Mouse (Mus musculus): ENCODE measurements around the gene Ncoa7. TPM values are rescaled to one million over a fixed set of nuclear protein-coding genes. Genes with fewer than 3 reads are reported as not detected.
"Not testable (repeated sequence)": the region's sequence is repeated elsewhere in the genome, so short reads cannot be mapped to it uniquely, and the experiment has no call there.

The Ncoa7 gene
- polyA plus RNA-seq, 3 experiments from 2014 or later, result 28.3 to 108 (median 83.7) TPM

DNA sequence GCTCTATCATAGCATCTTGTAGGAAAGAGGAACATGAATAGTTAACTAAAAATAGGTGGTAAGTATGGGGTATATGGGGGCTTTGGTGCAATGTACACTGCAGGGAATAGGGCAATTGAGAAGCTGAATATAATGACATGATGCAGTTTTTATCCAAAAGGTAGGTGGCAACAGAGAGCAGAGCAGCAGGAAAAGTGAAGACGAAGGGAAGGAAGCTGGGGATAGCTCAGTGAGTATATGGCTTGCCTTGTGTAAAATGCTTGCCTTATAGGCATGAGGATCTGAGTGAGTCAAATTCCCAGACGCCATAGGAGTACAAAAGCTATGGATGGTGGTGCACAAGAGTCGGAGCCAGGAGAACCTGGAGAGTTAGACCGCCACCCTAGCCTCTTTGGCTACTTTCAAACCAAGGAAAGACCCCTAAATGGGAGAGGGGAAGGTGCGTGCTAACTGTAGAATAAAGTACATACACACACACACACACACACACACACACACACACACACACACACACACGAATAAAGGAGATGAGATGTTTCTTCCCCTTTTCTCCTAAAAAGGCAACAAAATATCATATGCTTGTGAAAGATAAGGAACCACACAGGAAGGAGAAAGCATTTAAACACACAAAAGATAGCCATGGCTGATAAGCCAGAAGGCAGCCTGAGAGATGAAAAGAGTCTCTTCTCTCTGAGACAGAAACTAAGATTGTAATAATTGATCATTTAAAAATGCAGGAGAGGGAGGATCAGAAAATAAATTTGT, 142.4 kb downstream of the Ncoa7 start:
- ATAC-seq, result no peak

DNA sequence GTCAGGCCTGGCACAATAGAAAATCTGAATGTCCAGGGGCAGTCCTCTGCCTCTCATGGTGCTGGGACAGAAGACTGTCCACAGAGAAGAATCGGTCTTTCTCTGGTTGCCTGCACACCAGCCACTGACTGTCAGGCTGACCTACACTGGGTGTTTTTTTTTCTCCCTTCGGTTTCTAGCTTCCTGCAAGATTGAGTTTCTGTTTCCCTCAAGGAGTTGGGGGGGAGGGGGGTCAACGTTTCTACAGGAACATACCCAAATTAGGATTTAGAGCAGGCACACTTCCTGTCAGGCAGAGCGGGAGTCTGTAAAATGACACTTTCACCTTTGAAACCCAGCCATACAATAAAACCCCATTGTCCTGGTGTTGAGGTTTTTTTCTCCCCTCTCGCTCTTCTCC, 147.5 kb downstream of the Ncoa7 start:
- ATAC-seq, result peak; percentile 91

DNA sequence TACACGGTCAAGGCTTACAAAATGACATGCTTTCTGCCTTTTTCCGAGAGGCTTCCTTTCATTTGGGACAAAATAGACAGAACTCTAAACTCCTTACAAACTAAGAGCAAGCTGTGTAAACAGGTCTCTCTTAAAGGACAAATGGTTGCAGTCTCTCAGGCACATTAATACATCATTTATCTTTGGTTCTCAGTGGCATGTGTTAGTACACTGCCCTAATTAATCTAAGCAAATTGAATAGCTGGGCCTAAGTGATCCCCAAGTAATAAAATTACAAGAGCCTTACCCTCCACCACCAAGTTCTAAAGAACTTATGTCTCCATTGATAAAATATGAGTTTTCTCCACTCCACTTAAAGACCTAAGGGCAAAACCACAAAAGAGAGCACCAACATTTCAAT, 155.4 kb downstream of the Ncoa7 start:
- ATAC-seq, result no peak

DNA sequence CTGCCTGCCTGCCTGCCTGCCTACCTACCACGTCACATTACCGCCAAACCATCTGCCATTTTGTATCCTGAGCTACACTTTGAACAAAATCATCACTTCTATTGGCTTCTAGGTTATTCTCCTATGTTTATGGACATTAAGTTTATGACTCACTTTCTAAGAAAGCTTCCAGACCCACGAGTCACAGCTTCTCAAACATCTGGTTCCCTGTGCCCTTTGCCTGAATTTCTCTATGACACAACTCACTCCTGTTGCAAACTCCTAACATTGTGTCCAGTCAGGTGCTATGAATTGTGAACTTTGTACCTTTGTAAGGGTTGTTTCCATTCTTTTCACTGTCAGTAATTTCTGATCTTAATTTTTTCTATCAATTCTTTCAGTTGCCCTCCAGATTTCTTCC, 164.9 kb downstream of the Ncoa7 start:
- ATAC-seq, result no peak

DNA sequence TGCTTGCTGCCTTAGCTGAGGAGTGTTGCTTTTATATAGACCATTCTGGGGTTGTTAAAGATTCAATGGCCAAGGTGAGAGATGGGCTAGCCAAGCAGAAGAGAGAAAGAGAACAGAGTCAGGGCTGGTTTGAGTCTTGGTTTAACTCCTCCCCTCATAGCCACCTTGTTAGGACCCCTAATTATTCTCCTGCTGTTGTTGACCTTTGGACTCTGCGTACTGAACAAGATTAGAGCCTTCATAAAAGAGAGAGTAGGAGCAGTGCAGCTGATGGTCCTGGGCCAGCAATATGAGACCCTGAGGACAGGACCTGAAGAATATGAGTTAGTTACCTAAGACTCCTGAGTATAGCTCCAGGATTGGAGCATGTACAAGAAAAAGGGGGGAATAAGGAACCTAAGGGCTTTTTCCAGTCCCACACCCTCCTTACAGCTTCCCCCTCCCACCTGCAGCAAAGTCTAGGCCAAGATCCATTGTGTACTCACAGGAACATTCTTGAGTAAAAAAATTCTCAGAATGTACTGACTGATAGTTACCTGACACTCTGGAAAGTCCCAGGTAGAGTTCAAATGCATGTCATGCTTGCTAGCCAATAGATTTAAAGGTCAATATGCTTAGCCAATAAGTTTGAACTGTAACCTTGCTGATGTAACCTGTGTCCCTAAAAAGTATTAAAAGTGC, 166.5 kb downstream of the Ncoa7 start:
- ATAC-seq, result peak; percentile 53

DNA sequence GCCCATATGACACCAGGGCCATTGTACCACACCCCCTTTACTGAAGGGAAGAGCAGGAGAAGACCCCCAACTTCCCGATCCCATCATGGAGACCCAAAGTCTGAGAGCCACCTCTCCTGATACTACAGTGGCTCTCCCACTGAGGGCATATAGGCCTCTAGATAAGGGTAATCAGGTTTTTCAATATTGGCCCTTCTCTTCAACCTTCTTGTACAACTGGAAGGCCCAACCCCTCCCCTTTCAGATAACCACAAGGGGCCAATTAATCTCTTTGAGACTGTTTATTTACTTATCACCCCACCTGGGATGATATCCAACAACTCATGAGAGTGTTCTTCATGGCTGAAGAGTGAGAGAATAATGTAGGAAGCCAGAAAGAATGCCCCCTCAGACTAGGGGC, 170.4 kb downstream of the Ncoa7 start:
- no peak for ATAC-seq

DNA sequence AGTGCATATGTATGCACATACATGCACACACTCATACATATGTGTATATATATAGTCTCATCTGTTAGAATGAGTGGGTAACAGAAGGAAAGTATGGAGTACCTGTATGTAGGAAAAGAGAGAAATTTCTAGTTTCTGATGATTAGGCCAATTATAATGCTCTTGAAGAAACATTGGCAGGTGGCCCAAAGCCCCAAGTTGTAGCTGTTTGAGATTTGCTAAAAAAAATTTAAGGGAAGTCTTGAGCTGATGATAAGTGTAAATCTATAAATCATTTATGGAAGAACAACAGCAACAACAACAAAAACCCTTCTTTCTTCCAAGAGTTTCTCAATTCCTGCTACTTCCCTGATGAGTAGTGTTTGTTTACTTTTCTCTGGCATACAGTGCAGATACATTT, 173.1 kb downstream of the Ncoa7 start:
- ATAC-seq, result no peak

DNA sequence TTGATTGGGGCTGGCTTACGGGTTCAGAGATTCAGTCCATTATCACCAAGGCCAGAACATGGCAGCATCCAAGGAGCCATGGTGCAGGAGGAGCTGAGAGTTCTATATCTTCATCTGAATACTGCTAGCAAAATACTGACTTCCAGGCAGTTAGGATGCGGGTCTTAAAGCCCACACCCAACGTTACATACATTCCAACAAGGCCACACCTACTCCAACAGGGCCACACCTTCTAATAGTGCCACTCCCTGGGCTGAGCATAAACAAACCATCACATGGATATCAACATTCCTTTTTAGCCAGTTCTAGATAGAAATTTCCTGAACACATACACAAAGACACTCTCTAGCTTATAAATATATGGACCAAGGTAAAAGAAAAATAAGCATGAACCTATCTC, 173.6 kb downstream of the Ncoa7 start, which contains the start of gene Hint3:
Gene Hint3, minus strand, starts transcription at position 120 of the 400 bp plus-strand sequence.
- no peak for ATAC-seq

DNA sequence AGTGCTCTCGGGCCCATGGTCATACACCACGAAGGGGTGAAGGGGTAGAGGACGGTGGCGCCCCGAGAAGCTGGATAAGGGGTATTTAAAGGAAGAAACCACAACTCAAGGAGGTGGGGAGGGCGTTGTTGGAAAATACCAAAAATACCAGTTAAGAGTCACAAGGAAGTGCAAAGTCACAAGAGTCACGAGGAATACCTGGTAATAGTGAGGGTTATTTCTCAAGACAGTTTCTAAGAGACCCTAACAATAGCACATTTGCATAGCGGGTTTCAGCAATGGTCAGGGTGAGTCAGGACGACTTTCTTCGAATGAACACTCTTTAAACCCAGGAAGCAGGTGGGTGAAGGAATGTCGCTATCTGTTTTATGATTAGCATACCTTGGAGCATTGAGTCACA, 174.7 kb downstream of the Ncoa7 start:
- ATAC-seq, result not testable (repeated sequence)

DNA sequence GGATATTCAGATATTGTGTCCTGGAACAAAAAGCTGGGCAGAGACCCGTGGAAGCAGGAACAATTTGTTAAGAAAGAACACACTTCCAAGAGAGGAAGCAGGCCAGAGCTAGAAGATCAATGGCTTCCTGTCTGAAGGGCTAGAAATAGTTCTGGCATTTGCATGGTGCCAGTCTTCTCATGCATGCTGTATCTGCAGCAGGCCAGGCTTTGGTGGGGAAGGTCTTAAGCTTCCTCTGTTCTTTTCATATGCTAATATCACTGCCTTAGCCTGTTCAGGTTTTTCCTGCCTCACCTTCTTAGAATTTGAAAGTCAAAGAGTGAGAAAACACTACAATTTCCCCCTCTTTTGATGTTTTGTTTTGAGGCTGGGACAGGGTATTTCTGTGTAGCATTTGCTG, 175.6 kb downstream of the Ncoa7 start:
- peak; percentile 42 for ATAC-seq

DNA sequence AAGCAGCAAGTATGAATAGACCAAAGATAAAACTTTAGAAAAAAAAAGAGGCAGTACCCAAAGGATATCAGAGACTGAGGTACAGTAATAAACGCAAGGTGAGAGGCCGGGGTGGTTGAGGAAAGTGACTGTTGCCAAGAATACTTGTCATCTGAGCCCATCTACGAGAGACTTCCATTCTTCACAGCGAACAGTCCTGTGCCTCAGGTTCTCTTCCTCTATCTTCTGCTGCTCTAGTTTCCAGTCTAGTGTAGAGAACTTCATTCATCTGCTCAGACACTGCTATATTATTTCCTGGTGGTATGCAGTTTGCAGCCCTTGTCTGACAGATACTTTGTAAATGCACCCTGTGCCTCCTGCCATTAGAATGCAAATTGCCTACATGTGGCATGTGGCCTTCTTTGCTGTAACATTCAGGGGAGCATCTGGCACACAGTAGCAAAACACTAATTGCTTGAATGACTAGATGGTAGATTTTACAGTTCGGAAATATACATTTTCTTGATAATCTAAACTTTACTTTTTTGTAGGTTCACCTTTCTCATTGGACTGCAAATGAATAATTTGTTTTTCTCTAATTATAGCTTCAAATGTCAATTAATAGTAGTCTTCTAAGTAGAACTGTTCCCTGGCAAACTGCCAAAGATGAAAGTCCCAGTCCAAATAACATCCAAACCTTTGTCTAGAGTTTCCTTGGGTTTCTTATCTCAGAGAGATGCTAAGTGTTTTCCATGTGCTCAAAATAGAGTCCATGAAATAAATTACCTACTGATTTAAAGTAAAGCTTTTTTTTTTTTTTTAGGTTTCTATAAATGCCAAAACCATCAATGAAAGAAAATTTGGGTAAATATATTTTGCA, 178.7 kb downstream of the Ncoa7 start:
- no peak for ATAC-seq

DNA sequence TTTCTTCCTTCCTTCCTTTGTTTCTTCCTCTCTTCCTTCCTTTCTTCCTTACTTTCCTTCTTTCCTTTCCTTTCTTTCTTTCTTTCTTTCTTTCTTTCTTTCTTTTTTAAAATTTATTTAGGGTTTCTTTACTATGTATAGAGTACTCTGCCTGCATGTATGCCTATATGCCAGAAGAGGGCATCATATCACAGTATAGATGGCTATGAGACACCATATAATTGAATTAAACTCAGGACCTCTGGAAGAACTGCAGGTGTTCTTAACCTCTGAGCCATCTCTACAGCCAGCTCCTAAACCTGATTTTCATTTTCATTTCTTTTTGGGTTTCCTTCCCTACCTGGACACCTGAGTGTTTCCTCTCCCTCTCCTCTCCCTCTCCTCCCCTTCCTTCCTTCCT, 180.2 kb downstream of the Ncoa7 start:
- peak; percentile 22 for ATAC-seq

DNA sequence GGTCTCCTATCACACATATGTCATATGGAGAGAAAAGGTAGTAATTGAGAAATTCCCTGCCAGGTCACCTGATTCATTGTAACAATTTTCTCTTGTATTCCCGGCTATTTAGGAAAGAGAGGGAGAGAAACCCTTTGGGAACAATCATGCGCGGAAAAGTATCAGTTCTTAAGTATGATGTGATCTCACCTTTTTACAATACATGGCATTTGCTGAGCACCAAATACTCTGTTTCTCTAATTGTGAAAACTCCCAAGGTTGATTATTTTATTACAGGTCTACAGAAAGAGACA, 184.3 kb downstream of the Ncoa7 start:
- ATAC-seq, result no peak

DNA sequence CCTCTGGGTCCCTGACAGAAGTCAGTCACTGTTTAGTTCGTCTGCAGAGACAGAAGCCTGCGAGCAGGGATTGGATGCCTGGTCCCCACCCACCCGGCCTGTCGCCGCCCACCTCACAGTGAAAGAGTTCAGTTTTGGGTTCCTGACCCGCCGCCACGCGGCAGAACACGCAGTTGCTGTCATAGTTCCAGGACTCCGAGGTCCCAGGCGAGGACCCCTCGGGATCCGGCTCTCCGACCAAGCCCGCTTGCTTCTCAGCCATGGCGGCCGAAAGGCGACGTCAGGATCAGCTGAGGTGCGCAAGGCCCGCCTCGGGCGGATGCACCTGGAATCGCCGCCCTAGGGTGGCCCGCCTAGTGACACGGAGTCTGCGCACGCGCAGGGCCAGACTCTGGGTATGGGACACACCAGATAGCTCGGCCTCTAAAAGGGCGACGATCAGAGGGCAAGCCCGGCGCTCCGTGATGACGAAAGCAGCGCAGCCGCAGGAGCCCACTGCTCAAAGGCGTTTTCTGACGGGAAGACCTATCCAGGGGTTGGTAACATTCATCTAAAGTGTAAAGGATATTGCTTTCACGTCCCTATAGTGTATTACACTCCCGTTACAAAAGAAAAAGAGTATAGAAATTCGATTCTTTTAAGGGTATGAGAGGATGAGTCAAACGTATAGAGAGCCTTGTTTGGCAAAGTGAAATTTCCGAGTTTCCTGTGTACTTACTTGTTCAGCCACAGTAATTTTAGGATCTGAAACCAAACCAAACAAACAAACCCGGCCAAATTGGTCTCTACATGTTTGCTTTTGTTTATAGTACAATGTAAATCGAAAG, 184.8 kb downstream of the Ncoa7 start:
- ATAC-seq, result peak; percentile 91

DNA sequence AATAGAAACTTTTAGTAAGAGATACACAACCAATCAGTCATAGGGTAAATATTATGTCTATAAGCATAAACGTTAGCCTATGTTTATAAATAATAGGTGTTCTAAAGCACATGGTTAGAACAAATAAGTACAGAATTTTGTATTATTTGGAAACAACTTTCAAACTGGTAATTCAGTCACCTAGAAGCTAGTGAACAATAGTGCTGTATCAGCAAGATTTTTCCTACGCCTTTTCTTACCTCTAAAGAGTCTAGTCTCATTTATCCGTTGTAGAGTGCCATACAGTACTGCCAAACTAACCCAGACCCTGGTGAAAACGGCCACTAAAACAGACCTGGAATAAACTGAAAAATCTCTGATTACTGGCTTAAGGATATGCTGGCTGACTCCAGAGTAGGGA, 190.1 kb downstream of the Ncoa7 start:
- ATAC-seq, result no peak

DNA sequence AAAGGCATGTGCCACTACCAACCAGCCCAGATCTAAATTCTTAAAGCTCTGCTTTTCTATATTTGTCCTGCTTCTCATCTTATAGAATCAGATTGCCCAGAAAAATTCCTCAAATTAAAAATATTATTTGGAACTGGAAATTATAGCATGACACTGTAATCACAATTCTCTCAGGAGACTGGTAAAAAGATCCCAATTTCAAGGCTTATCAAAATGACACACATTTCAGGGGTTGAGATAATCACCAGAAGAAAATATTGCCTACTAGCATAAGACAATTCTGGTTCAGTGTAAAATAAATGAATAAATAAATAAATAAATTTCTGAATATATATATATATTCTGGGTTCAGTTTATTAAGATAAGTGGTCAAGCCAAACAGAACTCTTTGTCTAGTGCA, 193.5 kb downstream of the Ncoa7 start:
- no peak for ATAC-seq

DNA sequence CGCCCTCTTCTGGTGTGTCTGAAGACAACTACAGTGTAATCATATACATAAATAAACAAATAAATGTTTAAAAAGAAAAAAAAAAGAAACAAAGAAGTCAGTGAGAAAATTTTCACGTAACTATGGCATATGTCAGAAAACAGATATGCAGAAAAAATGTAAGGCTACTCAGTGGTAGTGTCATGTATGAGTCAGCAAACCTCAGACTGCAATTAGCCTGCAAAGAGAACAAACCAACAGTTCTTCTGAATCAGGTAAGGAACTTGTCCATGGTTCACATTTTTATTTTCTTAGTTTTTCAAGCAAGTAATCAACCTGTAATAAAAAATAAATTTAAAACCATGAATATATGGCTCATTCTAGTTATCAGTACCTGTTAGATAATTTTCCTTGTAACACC, 195.0 kb downstream of the Ncoa7 start:
- ATAC-seq, result no peak

DNA sequence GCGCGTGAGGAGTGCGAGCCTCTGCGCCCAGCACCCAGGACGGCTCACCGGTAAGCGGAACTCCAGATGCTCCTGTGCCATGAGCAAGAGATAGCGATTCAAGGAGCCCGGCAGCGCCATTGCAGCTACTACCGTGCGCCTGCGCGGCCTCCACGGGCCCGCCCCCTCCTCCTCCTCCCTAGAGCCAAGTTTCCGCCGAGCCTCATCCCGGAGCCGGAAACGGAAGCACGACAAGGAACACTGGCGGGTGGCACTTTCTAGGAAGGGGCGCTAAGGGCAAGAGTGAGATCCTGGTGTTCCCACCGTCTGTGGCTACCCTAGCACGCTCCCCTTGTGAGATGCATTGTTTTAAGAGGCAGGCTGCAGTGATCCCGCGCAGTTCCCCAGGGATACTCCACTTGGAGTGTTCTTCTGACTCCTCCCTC, 202.6 kb downstream of the Ncoa7 start, which contains the start of gene Trmt11:
Gene Trmt11, minus strand, starts transcription at position 208 of the 425 bp plus-strand sequence.
- peak; percentile 92 for ATAC-seq

DNA sequence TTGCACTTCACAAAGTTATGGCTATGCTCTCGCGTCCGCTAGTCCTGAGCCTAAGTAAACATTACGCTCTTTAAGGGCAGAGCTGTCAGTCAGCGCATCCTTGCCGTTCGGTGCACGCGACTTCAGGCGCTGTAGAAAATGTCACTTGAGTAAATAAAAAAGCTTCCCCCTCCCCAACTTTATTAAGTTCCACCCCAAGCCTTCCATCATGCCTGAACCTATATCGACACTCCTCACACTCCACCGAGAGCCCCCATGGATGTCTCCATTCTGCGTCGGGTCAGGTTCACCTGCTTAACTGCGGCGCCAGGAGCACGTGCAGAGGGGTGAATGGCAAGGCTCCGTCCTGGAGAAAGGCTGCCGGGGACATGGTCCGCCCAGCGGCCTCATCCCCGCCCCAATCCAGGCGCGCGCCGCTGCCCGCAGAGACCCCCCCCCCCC, 203.0 kb downstream of the Ncoa7 start:
- peak; percentile 38 for ATAC-seq

DNA sequence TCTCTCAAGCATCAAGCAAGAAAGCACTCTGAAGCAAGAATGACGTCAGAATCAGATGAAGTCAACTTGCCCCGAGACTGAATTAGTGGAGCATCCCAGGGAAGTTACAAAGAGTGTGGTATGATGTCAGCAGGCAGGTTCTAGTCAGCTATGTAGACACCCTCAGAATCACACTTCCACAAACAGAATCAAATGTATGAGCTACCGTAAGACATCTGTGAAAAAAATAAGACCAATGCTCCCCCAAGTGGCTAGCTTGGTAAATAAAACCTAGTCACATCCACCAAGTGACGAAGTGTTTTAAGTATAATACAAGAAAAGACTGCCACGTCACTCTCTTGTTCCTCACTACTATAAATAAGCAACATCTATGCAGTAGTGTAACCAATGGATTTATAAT, 216.1 kb downstream of the Ncoa7 start:
- peak; percentile 28 for ATAC-seq

DNA sequence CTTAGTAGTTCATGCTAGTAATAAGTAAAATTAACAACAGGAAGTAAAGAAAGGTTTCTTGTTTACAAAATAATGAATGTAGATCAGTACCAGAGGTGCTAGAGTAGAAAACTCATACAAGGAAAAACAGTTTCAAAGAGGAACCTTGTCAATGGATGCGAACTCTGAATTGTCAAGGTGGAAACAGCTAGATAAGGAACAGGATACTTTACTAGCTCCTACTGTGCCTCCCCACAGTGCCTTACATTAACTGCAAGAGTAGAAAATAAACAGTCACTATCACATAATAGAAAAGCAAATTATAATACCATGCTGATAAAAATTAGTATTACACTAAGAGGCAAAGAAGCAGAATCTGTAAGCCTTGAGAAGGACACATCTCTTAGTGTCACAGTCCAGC, 217.4 kb downstream of the Ncoa7 start:
- no peak for ATAC-seq

Data from inflammation-experienced regulatory T-cells, adult 6 months (primary cell).